Mouse (Mus musculus): ENCODE results near the gene Rbpms2. TPM values are rescaled to one million over a fixed set of nuclear protein-coding genes. Genes with fewer than 3 reads are reported as not detected.

The Rbpms2 gene
- polyA plus RNA-seq, 1 experiment = 162 TPM

- no peak overlapping the region for H3K4me3 ChIP-seq (ENCODE audit: low read depth, low read length)
- TF ChIP-seq POLR2A (IDR thresholded peaks at IDR 0.05; ENCODE audit: insufficient read depth, low read length) (no peak), EP300 (IDR thresholded peaks at IDR 0.05; ENCODE audit: insufficient read depth, low read depth, low read length) (no peak), CTCF (IDR thresholded peaks at IDR 0.05; ENCODE audit: low read depth, low read length) (no peak)
- no peak overlapping the region for H3K9ac ChIP-seq (ENCODE audit: low read depth, poor library complexity, severe bottlenecking)
- no peaks in the 10 kb centered on the region for H3K9me3 ChIP-seq (replicated peaks; ENCODE audit: control insufficient read depth, insufficient read depth, low read length, poor library complexity, severe bottlenecking)
- H3K36me3 ChIP-seq (ENCODE audit: control insufficient read depth, insufficient read depth, low read length, poor library complexity, severe bottlenecking) = peaks cover 38% of the 10 kb centered on the region
- H3K27me3 ChIP-seq (ENCODE audit: control insufficient read depth, insufficient read depth, low read length, poor library complexity, severe bottlenecking) = no peaks in the 10 kb centered on the region
- no peaks in the 10 kb centered on the region for H3K4me1 ChIP-seq (ENCODE audit: control insufficient read depth, insufficient read depth, low read length)
- no peak overlapping the region for H3K27ac ChIP-seq (ENCODE audit: insufficient read depth, low read length)
Measured at GRCm38 (mm10) chr9:65654700-65655237, 25.3 kb downstream of the Rbpms2 start.

GRCm38 (mm10) chr9:65655540-65655939, 26.1 kb downstream of the Rbpms2 start:
- no peak for TF ChIP-seq CTCF (IDR thresholded peaks at IDR 0.05; ENCODE audit: low read depth, low read length)
- no peak for TF ChIP-seq POLR2A (IDR thresholded peaks at IDR 0.05; ENCODE audit: insufficient read depth, low read length)
- TF ChIP-seq EP300 (IDR thresholded peaks at IDR 0.05; ENCODE audit: insufficient read depth, low read depth, low read length) = no peak
- no peaks in the 10 kb centered on the region for H3K4me1 ChIP-seq (ENCODE audit: control insufficient read depth, insufficient read depth, low read length)
- H3K4me3 ChIP-seq (ENCODE audit: low read depth, low read length) = no peak overlapping the region
- no peak overlapping the region for H3K27ac ChIP-seq (ENCODE audit: insufficient read depth, low read length)
- H3K27me3 ChIP-seq (ENCODE audit: control insufficient read depth, insufficient read depth, low read length, poor library complexity, severe bottlenecking) = no peaks in the 10 kb centered on the region
- H3K36me3 ChIP-seq (ENCODE audit: control insufficient read depth, insufficient read depth, low read length, poor library complexity, severe bottlenecking) = peaks cover 38% of the 10 kb centered on the region
- H3K9ac ChIP-seq (ENCODE audit: low read depth, poor library complexity, severe bottlenecking) = no peak overlapping the region
- H3K9me3 ChIP-seq (replicated peaks; ENCODE audit: control insufficient read depth, insufficient read depth, low read length, poor library complexity, severe bottlenecking) = no peaks in the 10 kb centered on the region

- H3K4me3 ChIP-seq (ENCODE audit: low read depth, low read length) = no peak overlapping the region
- no peak overlapping the region for H3K27ac ChIP-seq (ENCODE audit: insufficient read depth, low read length)
- peaks cover 32% of the 10 kb centered on the region for H3K36me3 ChIP-seq (ENCODE audit: control insufficient read depth, insufficient read depth, low read length, poor library complexity, severe bottlenecking)
- no peaks in the 10 kb centered on the region for H3K4me1 ChIP-seq (ENCODE audit: control insufficient read depth, insufficient read depth, low read length)
- H3K9ac ChIP-seq (ENCODE audit: low read depth, poor library complexity, severe bottlenecking) = no peak overlapping the region
- H3K27me3 ChIP-seq (ENCODE audit: control insufficient read depth, insufficient read depth, low read length, poor library complexity, severe bottlenecking) = no peaks in the 10 kb centered on the region
- no peak for TF ChIP-seq POLR2A (IDR thresholded peaks at IDR 0.05; ENCODE audit: insufficient read depth, low read length)
- no peak for TF ChIP-seq EP300 (IDR thresholded peaks at IDR 0.05; ENCODE audit: insufficient read depth, low read depth, low read length)
- TF ChIP-seq CTCF (IDR thresholded peaks at IDR 0.05; ENCODE audit: low read depth, low read length) = no peak
- no peaks in the 10 kb centered on the region for H3K9me3 ChIP-seq (replicated peaks; ENCODE audit: control insufficient read depth, insufficient read depth, low read length, poor library complexity, severe bottlenecking)
Measured at GRCm38 (mm10) chr9:65657218-65657617, 27.8 kb downstream of the Rbpms2 start.

GRCm38 (mm10) chr9:65661029-65661428, 31.6 kb downstream of the Rbpms2 start:
- Histone ChIP-seq H3K9me3 (replicated peaks; ENCODE audit: control insufficient read depth, insufficient read depth, low read length, poor library complexity, severe bottlenecking) (no peaks in the 10 kb centered on the region), H3K4me1 (ENCODE audit: control insufficient read depth, insufficient read depth, low read length) (peaks cover 1% of the 10 kb centered on the region), H3K27me3 (ENCODE audit: control insufficient read depth, insufficient read depth, low read length, poor library complexity, severe bottlenecking) (no peaks in the 10 kb centered on the region), H3K4me3 (ENCODE audit: low read depth, low read length) (no peak overlapping the region), H3K36me3 (ENCODE audit: control insufficient read depth, insufficient read depth, low read length, poor library complexity, severe bottlenecking) (peaks cover 17% of the 10 kb centered on the region), H3K27ac (ENCODE audit: insufficient read depth, low read length) (no peak overlapping the region), H3K9ac (ENCODE audit: low read depth, poor library complexity, severe bottlenecking) (no peak overlapping the region)
- TF ChIP-seq CTCF (IDR thresholded peaks at IDR 0.05; ENCODE audit: low read depth, low read length) = peak; percentile 37
- no peak for TF ChIP-seq POLR2A (IDR thresholded peaks at IDR 0.05; ENCODE audit: insufficient read depth, low read length)

GRCm38 (mm10) chr9:65661493-65661892, 32.0 kb downstream of the Rbpms2 start:
- TF ChIP-seq POLR2A (IDR thresholded peaks at IDR 0.05; ENCODE audit: insufficient read depth, low read length) = no peak
- TF ChIP-seq EP300 (IDR thresholded peaks at IDR 0.05; ENCODE audit: insufficient read depth, low read depth, low read length) = no peak
- no peak for TF ChIP-seq CTCF (IDR thresholded peaks at IDR 0.05; ENCODE audit: low read depth, low read length)

GRCm38 (mm10) chr9:65664163-65664562, 34.7 kb downstream of the Rbpms2 start:
- Histone ChIP-seq H3K27me3 (ENCODE audit: control insufficient read depth, insufficient read depth, low read length, poor library complexity, severe bottlenecking) (no peaks in the 10 kb centered on the region), H3K36me3 (ENCODE audit: control insufficient read depth, insufficient read depth, low read length, poor library complexity, severe bottlenecking) (no peaks in the 10 kb centered on the region), H3K4me3 (ENCODE audit: low read depth, low read length) (no peak overlapping the region), H3K9ac (ENCODE audit: low read depth, poor library complexity, severe bottlenecking) (no peak overlapping the region), H3K9me3 (replicated peaks; ENCODE audit: control insufficient read depth, insufficient read depth, low read length, poor library complexity, severe bottlenecking) (no peaks in the 10 kb centered on the region), H3K27ac (ENCODE audit: insufficient read depth, low read length) (no peak overlapping the region), H3K4me1 (ENCODE audit: control insufficient read depth, insufficient read depth, low read length) (peaks cover 1% of the 10 kb centered on the region)
- TF ChIP-seq EP300 (IDR thresholded peaks at IDR 0.05; ENCODE audit: insufficient read depth, low read depth, low read length) = no peak
- no peak for TF ChIP-seq POLR2A (IDR thresholded peaks at IDR 0.05; ENCODE audit: insufficient read depth, low read length)
- TF ChIP-seq CTCF (IDR thresholded peaks at IDR 0.05; ENCODE audit: low read depth, low read length) = peak; percentile 91

More at GRCm38 (mm10) chr9:65661493-65661892, 32.0 kb downstream of the Rbpms2 start:
- Histone ChIP-seq H3K27ac (ENCODE audit: insufficient read depth, low read length) (no peak overlapping the region), H3K27me3 (ENCODE audit: control insufficient read depth, insufficient read depth, low read length, poor library complexity, severe bottlenecking) (no peaks in the 10 kb centered on the region), H3K4me1 (ENCODE audit: control insufficient read depth, insufficient read depth, low read length) (peaks cover 1% of the 10 kb centered on the region), H3K9me3 (replicated peaks; ENCODE audit: control insufficient read depth, insufficient read depth, low read length, poor library complexity, severe bottlenecking) (no peaks in the 10 kb centered on the region), H3K36me3 (ENCODE audit: control insufficient read depth, insufficient read depth, low read length, poor library complexity, severe bottlenecking) (peaks cover 15% of the 10 kb centered on the region), H3K4me3 (ENCODE audit: low read depth, low read length) (no peak overlapping the region), H3K9ac (ENCODE audit: low read depth, poor library complexity, severe bottlenecking) (no peak overlapping the region)
